ENCODE assay signal across 12 mouse cellular contexts in genomic region chrX:151313732-151314131, GRCm38 (mm10). TPM values are rescaled to one million over a fixed set of nuclear protein-coding genes. Genes with fewer than 3 reads are reported as not detected.
A peak's percentile ranks its signal among the peaks of the same experiment; 100 is the strongest.
DNase-seq lines count a peak whose midpoint lies in the region; ATAC-seq and TF ChIP-seq lines count a peak whose summit lies in the region.
"Had no signal": no experiment of that assay in that cellular context is flagged by ENCODE, and none has a peak within 500 bp of the region (broad histone marks: within the 10 kb centered on the region; RNA-seq: fewer than 3 reads in every experiment).

No protein-coding gene starts in this region.

- H3K4me2 ChIP-seq in kidney, embryonic 14.5 days (replicated peaks; ENCODE audit: low read depth, low read length): no peak overlapping the region
- no peak overlapping the region for H3K4me2 ChIP-seq in heart, embryonic 11.5 days
- H3K4me2 ChIP-seq: heart, embryonic 13.5 days had no signal

- H3K27ac ChIP-seq in kidney, adult 2 months (ENCODE audit: insufficient read depth, low read depth, low read length): no peak overlapping the region
- no peak overlapping the region for H3K27ac ChIP-seq in kidney, embryonic 14.5 days (ENCODE audit: low read depth, low read length)
- H3K27ac ChIP-seq in ES-E14 (ENCODE audit: insufficient read depth, low read depth, low read length, poor library complexity, severe bottlenecking): no peak overlapping the region
- H3K27ac ChIP-seq in heart, embryonic 11.5 days (ENCODE audit: low read depth, low read length): no peak overlapping the region
- H3K27ac ChIP-seq: heart, embryonic 13.5 days had no signal

- H3K4me1 ChIP-seq in kidney, adult 2 months (ENCODE audit: control insufficient read depth, insufficient read depth, low read length): no peaks in the 10 kb centered on the region
- no peaks in the 10 kb centered on the region for H3K4me1 ChIP-seq in kidney, embryonic 14.5 days (ENCODE audit: control insufficient read depth, insufficient read depth, low read length)
- no peaks in the 10 kb centered on the region for H3K4me1 ChIP-seq in ES-E14 (ENCODE audit: control insufficient read depth in 2 of 2, insufficient read depth in 2 of 2, low read length in 2 of 2, poor library complexity in 1 of 2)
- no peaks in the 10 kb centered on the region for H3K4me1 ChIP-seq in heart, embryonic 11.5 days (ENCODE audit: control insufficient read depth, insufficient read depth, low read length)
- H3K4me1 ChIP-seq: heart, embryonic 13.5 days had no signal

- no peaks in the 10 kb centered on the region for H3K36me3 ChIP-seq in kidney, adult 2 months (ENCODE audit: control insufficient read depth, insufficient read depth, low read length)
- no peaks in the 10 kb centered on the region for H3K36me3 ChIP-seq in kidney, embryonic 14.5 days (ENCODE audit: control insufficient read depth, insufficient read depth, low read length)
- no peaks in the 10 kb centered on the region for H3K36me3 ChIP-seq in ES-E14 (ENCODE audit: control insufficient read depth, insufficient read depth, low read length, poor library complexity, severe bottlenecking)
- H3K36me3 ChIP-seq in heart, embryonic 11.5 days (ENCODE audit: control insufficient read depth, insufficient read depth, low read length): no peaks in the 10 kb centered on the region
- H3K36me3 ChIP-seq: heart, embryonic 13.5 days had no signal

- in situ Hi-C loops in ES-E14 (cut with MboI; ENCODE audit: low sequenced_read_pairs in 2 of 2, unreplicated experiment in 2 of 2): no loop called here

- no peak for ATAC-seq in kidney, embryonic 14.5 days (ENCODE audit: low FRiP score, low TSS enrichment)
- ATAC-seq in heart, embryonic 11.5 days (replicated peaks; ENCODE audit: insufficient number of reproducible peaks, low FRiP score, low TSS enrichment): no peak
- ATAC-seq: inflammation-experienced regulatory T-cells, adult 6 months had no signal

- 87% methylated on average over 4 of the region's 4 CpGs for WGBS in kidney, adult 2 months
- 78% methylated on average over 4 of the region's 4 CpGs for WGBS in kidney, embryonic 14.5 days
- 69% methylated on average over 4 of the region's 4 CpGs for WGBS in heart, embryonic 11.5 days (ENCODE audit: insufficient replicate concordance)

- no peak overlapping the region for H3K4me3 ChIP-seq in kidney, adult 2 months (ENCODE audit: insufficient read depth, low read depth, low read length)
- no peak overlapping the region for H3K4me3 ChIP-seq in kidney, embryonic 14.5 days (ENCODE audit: low read length)
- no peak overlapping the region for H3K4me3 ChIP-seq in ES-E14 (ENCODE audit: insufficient read depth in 1 of 2, low read depth in 1 of 2, low read length in 2 of 2, poor library complexity in 1 of 2, severe bottlenecking in 1 of 2)
- H3K4me3 ChIP-seq in heart, embryonic 11.5 days (ENCODE audit: low read depth, low read length): no peak overlapping the region
- H3K4me3 ChIP-seq: heart, embryonic 13.5 days had no signal

- H3K9ac ChIP-seq in kidney, embryonic 14.5 days (ENCODE audit: low read depth, low read length): no peak overlapping the region
- H3K9ac ChIP-seq in ES-E14 (ENCODE audit: insufficient read depth, low read depth, low read length, poor library complexity, severe bottlenecking): no peak overlapping the region
- no peak overlapping the region for H3K9ac ChIP-seq in heart, embryonic 11.5 days (ENCODE audit: low read depth, low read length)
- H3K9ac ChIP-seq: heart, embryonic 13.5 days had no signal

- no peak for DNase-seq in kidney, adult 2 months
- peak; percentile 19 for DNase-seq in A20 (ENCODE audit: low read depth, low spot score)
- peak; percentile 40 for DNase-seq in ES-E14 (ENCODE audit: low read depth, low spot score)
- peak; percentile 23 for DNase-seq in induced T-regulatory cell, adult 2 months (ENCODE audit: low read depth)
- DNase-seq in left cerebral cortex, adult 9 months (ENCODE audit: low spot score in 2 of 2): no peak
- DNase-seq in right cerebral cortex, postnatal 14 days: no peak
- DNase-seq: adrenal gland, adult 8-10 months; right cerebral cortex, adult 18-20 months had no signal

- no peaks in the 10 kb centered on the region for H3K9me3 ChIP-seq in kidney, embryonic 14.5 days (ENCODE audit: control insufficient read depth, low read length)
- no peaks in the 10 kb centered on the region for H3K9me3 ChIP-seq in ES-E14 (ENCODE audit: control insufficient read depth, insufficient read depth, low read depth, low read length)
- no peaks in the 10 kb centered on the region for H3K9me3 ChIP-seq in heart, embryonic 11.5 days (replicated peaks; ENCODE audit: control insufficient read depth, low read length)
- H3K9me3 ChIP-seq: heart, embryonic 13.5 days had no signal

- TF ChIP-seq CTCF in kidney, adult 2 months (conservative IDR thresholded peaks at IDR 0.05; ENCODE audit: insufficient read depth, insufficient read length, low read depth, low read length): 0 out of 2 replicates have a peak, but pooled peaks have one; percentile 19

- H3K27me3 ChIP-seq in kidney, adult 2 months (replicated peaks; ENCODE audit: control insufficient read depth, insufficient read depth, low read length): no peaks in the 10 kb centered on the region
- H3K27me3 ChIP-seq in kidney, embryonic 14.5 days (ENCODE audit: control insufficient read depth, insufficient read depth, low read length): no peaks in the 10 kb centered on the region
- no peaks in the 10 kb centered on the region for H3K27me3 ChIP-seq in heart, embryonic 11.5 days (ENCODE audit: control insufficient read depth, insufficient read depth, low read length)

- TF ChIP-seq POLR2A in kidney, adult 2 months (IDR thresholded peaks at IDR 0.05; ENCODE audit: low read depth, low read length): no peak

TF ChIP-seq in ES-E14, 5 proteins besides CTCF, POLR2A, EP300 and RAD21:
- TF ChIP-seq ZNF384 (IDR thresholded peaks at IDR 0.05; ENCODE audit: low read depth, low read length) (no peak), CHD2 (IDR thresholded peaks at IDR 0.05; ENCODE audit: low read depth, low read length) (no peak), ZC3H11A (IDR thresholded peaks at IDR 0.05; ENCODE audit: borderline replicate concordance, low read depth, low read length) (no peak; the same call in 1 of the 2 replicates), HCFC1 (IDR thresholded peaks at IDR 0.05; ENCODE audit: borderline replicate concordance, insufficient read depth, low read length) (no peak), MAFK (IDR thresholded peaks at IDR 0.05; ENCODE audit: insufficient read depth, low read depth, low read length) (no peak)

RNA-seq across cellular contexts. Expression of gene Fam120c, which starts 30.2 kb away (rescaled TPM):
- 3.1 and 3.6 TPM in 2 replicates for polyA plus RNA-seq in kidney, adult 2 months (2012; rRNA removed)
- polyA plus RNA-seq in kidney, embryonic 14.5 days (2014; fragmentation: Nextera tagmentation; extraction: Ambion mirVana): 2.8 and 4.8 TPM in 2 replicates
- 2.0 and 2.9 TPM in 2 replicates for total RNA-seq in ES-E14 (2012; rRNA removed)
- 4.1 and 4.3 TPM in 2 replicates for polyA plus RNA-seq in heart, embryonic 11.5 days (2014; fragmentation: Nextera tagmentation; extraction: Ambion mirVana)

Comparison
In these comparisons a context has a peak if more than half of its experiments do, and no peak if none do; other contexts are left out.
1. DNase-seq: peak in A20 (single experiment), ES-E14 (single experiment) and induced T-regulatory cell, adult 2 months (single experiment); none in kidney, adult 2 months (single experiment), left cerebral cortex, adult 9 months (0 of 2) and right cerebral cortex, postnatal 14 days (single experiment).